Mouse (Mus musculus) gastrocnemius, postnatal 10 days (tissue): ENCODE data around the gene Tbc1d22a. TPM values are rescaled to one million over a fixed set of nuclear protein-coding genes. Genes with fewer than 3 reads are reported as not detected.
"Not testable (repeated sequence)": the region's sequence is repeated elsewhere in the genome, so short reads cannot be mapped to it uniquely, and the experiment has no call there.

ENCODE experiments used
- DNase-seq: peaks from one replicate; pipeline ENCODE4 v3.0.0; 2021; ENCODE audit warnings: mixed read lengths
- total RNA-seq, 2 experiments: library from RNA; stranded (reverse); gene quantifications; 2 replicates each; pipeline ENCODE4 v1.2.3; 2021

The Tbc1d22a gene
- total RNA-seq, 2 experiments from 2014 or later = 12.2 to 15.3 TPM

GRCm38 (mm10) chr15:86180427-86180826 lies 33.8 kb upstream of the Tbc1d22a start:
- DNase-seq = no peak

GRCm38 (mm10) chr15:86181321-86181720 lies 32.9 kb upstream of the Tbc1d22a start:
- DNase-seq = not testable (repeated sequence)

- DNase-seq = no peak
Measured at GRCm38 (mm10) chr15:86181941-86182439, 32.3 kb upstream of the Tbc1d22a start.

GRCm38 (mm10) chr15:86182646-86183045 lies 31.6 kb upstream of the Tbc1d22a start:
- DNase-seq = no peak

GRCm38 (mm10) chr15:86183484-86183883 lies 30.8 kb upstream of the Tbc1d22a start:
- DNase-seq = no peak

GRCm38 (mm10) chr15:86184071-86184470 lies 30.2 kb upstream of the Tbc1d22a start:
- DNase-seq = no peak

GRCm38 (mm10) chr15:86184851-86185688 lies 29.2 kb upstream of the Tbc1d22a start:
- peak; percentile 62 for DNase-seq

GRCm38 (mm10) chr15:86185689-86186569 lies 28.3 kb upstream of the Tbc1d22a start, which contains the start of gene Cerk:
TSS of gene Cerk (minus strand) at chr15:86186141.
- peak; percentile 71 for DNase-seq

- DNase-seq = no peak
Measured at GRCm38 (mm10) chr15:86186686-86187085, 27.6 kb upstream of the Tbc1d22a start.

- peak; percentile 40 for DNase-seq
Measured at GRCm38 (mm10) chr15:86188186-86188585, 26.1 kb upstream of the Tbc1d22a start.

- peak; percentile 66 for DNase-seq
Measured at GRCm38 (mm10) chr15:86188746-86189470, 25.4 kb upstream of the Tbc1d22a start.

GRCm38 (mm10) chr15:86190387-86190786 lies 23.9 kb upstream of the Tbc1d22a start:
- no peak for DNase-seq

- no peak for DNase-seq
Measured at GRCm38 (mm10) chr15:86191505-86191904, 22.8 kb upstream of the Tbc1d22a start.

GRCm38 (mm10) chr15:86191933-86192332 lies 22.3 kb upstream of the Tbc1d22a start:
- DNase-seq = no peak

GRCm38 (mm10) chr15:86194676-86195453 lies 19.4 kb upstream of the Tbc1d22a start:
- peak; percentile 58 for DNase-seq

- DNase-seq = no peak
Measured at GRCm38 (mm10) chr15:86199052-86199451, 15.2 kb upstream of the Tbc1d22a start.

GRCm38 (mm10) chr15:86199482-86199881 lies 14.8 kb upstream of the Tbc1d22a start:
- no peak for DNase-seq

GRCm38 (mm10) chr15:86200169-86200568 lies 14.1 kb upstream of the Tbc1d22a start:
- DNase-seq = no peak

- no peak for DNase-seq
Measured at GRCm38 (mm10) chr15:86201095-86201494, 13.2 kb upstream of the Tbc1d22a start.

- DNase-seq = peak; percentile 51
Measured at GRCm38 (mm10) chr15:86201696-86202330, 12.4 kb upstream of the Tbc1d22a start.

- no peak for DNase-seq
Measured at GRCm38 (mm10) chr15:86202640-86203039, 11.6 kb upstream of the Tbc1d22a start.
